15 mouse cellular contexts compared by ENCODE assay signal in the genomic region with DNA sequence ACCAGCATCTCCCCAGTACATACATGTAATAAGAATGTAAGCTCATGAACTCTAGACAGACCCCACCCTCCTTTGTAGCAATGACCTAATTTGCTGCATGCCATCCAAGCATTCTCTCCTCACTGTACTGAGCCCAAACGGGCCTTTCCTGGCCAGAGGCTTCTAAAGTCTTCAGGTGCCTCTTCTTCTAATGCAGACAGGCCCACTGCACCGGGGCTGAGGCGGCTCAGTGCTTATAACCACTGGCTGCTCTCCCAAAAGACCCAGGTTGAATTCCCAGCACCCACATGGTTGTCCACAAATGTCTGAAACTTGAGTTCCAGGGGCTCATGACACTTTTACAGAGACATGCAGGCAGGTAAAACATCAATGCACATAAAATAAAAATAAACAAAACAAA.
"Had no signal": no experiment of that assay in that cellular context is flagged by ENCODE, and none has a peak within 500 bp of the region (broad histone marks: within the 10 kb centered on the region; RNA-seq: fewer than 3 reads in every experiment).

No protein-coding gene starts in this region.

- H3K9me3 ChIP-seq: neural tube, embryonic 15.5 days; stomach, embryonic 15.5 days had no signal

- DNase-seq: retina, postnatal 1 day; right cerebral cortex, adult 18-20 months; right cerebral cortex, postnatal 14 days; right cerebral cortex, postnatal 25 days; right cerebral cortex, postnatal 4 days; spleen, adult 18-20 months; thymus, adult 18-20 months; thymus, adult 2 months; thymus, postnatal 14 days; thymus, postnatal 25 days; thymus, postnatal 36 days; thymus, postnatal 4 days had no signal

- H3K9ac ChIP-seq: neural tube, embryonic 15.5 days; stomach, embryonic 15.5 days had no signal

- H3K27ac ChIP-seq: neural tube, embryonic 15.5 days; stomach, embryonic 15.5 days; stomach, postnatal 0 days had no signal

- H3K4me1 ChIP-seq: stomach, embryonic 15.5 days had no signal

- H3K4me2 ChIP-seq: neural tube, embryonic 15.5 days; stomach, embryonic 15.5 days had no signal

- H3K4me3 ChIP-seq: neural tube, embryonic 15.5 days; stomach, embryonic 15.5 days had no signal

- H3K27me3 ChIP-seq: neural tube, embryonic 15.5 days; stomach, embryonic 15.5 days had no signal
